Mouse (Mus musculus) erythroblast, embryonic 14.5 days (primary cell): ENCODE measurements around the gene Ipo13.

Source experiments
- GATA1 ChIP-seq: IDR thresholded peaks from 2 replicates; pipeline ENCODE4 v1.6.1; 2012; ENCODE audit warnings: low read length, inconsistent platforms, mixed read lengths
- TAL1 ChIP-seq: IDR thresholded peaks from 3 replicates; pipeline ENCODE4 v1.6.1; 2012; ENCODE audit warnings: low read length, inconsistent platforms, mixed read lengths

DNA sequence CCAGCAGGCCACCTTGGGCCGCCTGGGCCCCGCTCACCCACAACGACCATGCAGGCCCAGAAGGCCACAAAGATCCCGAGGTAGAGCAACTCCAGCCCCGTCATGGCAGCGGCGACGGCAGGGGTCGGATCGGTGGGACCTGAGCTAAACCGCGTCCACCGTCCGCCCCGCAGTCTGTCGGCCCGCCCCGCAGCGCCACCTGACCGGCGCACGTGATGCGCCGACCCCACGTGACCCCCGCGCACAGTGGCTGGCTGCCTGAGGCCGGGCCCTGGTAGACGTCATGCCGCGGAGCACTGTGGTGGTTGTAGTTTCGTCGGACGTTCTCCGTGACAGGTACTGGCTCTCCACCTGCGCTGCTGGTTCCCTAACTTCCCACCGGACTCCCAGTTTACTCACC, 27.7 kb downstream of the Ipo13 start, which contains the start of gene Atp6v0b:
- TF ChIP-seq TAL1 (no peak), GATA1 (no peak)
